Mouse (Mus musculus) heart, postnatal 0 days (tissue): ENCODE measurements around the gene Rnasek.

Experiments used
- CTCF ChIP-seq: IDR thresholded peaks from 2 replicates; pipeline ENCODE4 v1.5.1; 2016; ENCODE audit warnings: antibody characterized with exemption, control low read depth, low read depth
- EP300 ChIP-seq: IDR thresholded peaks from 2 replicates; pipeline ENCODE4 v1.6.1; 2016; ENCODE audit warnings: antibody characterized with exemption, low read depth

GRCm38 (mm10) chr11:70242591-70242990, 2.9 kb upstream of the Rnasek start:
- TF ChIP-seq CTCF, result no peak
- no peak for TF ChIP-seq EP300
